Mouse (Mus musculus): ENCODE data around the gene Agtr1a. TPM values are rescaled to one million over a fixed set of nuclear protein-coding genes. Genes with fewer than 3 reads are reported as not detected.

The Agtr1a gene
- polyA plus RNA-seq (2015; fragmentation: Nextera tagmentation; extraction: Ambion mirVana), result 4.4 TPM in 2 replicates

DNA sequence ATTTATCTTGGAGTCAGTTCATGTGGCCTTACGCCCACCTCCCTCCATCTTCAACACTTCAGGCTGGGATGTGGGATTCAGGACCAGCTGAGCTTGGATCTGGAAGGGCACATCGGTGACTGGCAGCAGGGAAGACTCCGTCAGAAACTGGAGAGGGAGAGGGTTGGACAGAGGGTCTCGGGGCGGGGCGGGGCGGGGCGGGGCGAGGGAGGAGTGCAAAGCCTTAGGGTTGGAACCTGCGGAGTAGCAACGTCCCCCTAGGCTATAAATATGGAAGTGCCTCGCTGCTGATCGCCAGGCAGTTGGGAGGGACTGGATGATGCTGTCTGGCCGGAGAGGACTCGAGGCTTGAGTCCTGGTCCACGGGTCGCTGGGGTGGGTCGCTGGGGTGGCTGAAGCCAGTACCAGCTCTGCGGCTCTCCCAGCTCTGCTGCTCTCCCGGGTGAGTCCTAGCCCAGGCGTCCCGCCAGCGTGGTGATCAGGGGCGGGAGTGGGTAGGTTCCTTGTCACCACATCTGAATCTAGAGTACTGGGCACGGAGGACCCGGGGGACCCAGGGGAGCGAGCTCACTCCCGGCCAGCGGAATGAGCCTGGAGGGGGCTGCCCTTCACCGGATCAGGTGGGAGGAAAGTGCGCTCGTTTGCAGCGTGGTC is at the start of gene Agtr1a:
TSS of gene Agtr1a (plus strand) at position 294 of the 654 bp plus-strand sequence.
- Histone ChIP-seq H3K27me3 (replicated peaks) (no peaks in the 10 kb centered on the region), H3K36me3 (no peaks in the 10 kb centered on the region), H3K27ac (no peak within 1 kb of the TSS), H3K9me3 (no peaks in the 10 kb centered on the region), H3K9ac (no peak within 1 kb of the TSS), H3K4me3 (replicated peaks) (peak within 1 kb of the TSS; percentile 52), H3K4me1 (peaks cover 2% of the 10 kb centered on the region; the same call in 1 of the 2 replicates), H3K4me2 (peak within 1 kb of the TSS; percentile 94)
- ATAC-seq (ENCODE audit: insufficient read depth, low FRiP score, low read depth), result peak; percentile 86
- under 1% methylated on average over 33 of the region's 33 CpGs for WGBS

DNA sequence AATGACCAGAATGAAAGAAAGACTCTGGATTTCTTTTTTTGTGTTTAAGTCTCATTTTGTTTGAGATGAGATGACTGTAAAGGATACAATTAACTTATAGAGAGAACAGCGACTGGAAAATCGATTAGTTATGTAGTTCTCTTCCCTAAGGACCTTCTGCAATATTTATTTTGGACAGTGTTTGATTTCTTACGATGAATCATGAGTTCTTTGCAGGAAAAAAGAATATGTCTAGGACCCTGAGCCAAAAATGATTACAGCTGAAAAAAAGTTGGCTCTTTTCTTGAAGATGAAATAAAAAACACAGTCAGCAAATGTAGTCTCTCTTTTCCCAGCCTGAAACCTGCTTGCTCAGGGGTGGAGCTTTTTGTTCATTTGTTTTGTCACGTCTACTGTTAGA is 26.0 kb upstream of the Agtr1a start:
- no peaks in the 10 kb centered on the region for H3K9me3 ChIP-seq
- H3K9ac ChIP-seq, result no peak overlapping the region
- WGBS, result 68% methylated on average over 4 of the region's 4 CpGs
- ATAC-seq (ENCODE audit: insufficient read depth, low FRiP score, low read depth), result no peak
- no peaks in the 10 kb centered on the region for H3K27me3 ChIP-seq (replicated peaks)
- no peak overlapping the region for H3K4me2 ChIP-seq
- H3K27ac ChIP-seq, result no peak overlapping the region
- no peaks in the 10 kb centered on the region for H3K4me1 ChIP-seq
- no peak overlapping the region for H3K4me3 ChIP-seq (replicated peaks)
- no peaks in the 10 kb centered on the region for H3K36me3 ChIP-seq

DNA sequence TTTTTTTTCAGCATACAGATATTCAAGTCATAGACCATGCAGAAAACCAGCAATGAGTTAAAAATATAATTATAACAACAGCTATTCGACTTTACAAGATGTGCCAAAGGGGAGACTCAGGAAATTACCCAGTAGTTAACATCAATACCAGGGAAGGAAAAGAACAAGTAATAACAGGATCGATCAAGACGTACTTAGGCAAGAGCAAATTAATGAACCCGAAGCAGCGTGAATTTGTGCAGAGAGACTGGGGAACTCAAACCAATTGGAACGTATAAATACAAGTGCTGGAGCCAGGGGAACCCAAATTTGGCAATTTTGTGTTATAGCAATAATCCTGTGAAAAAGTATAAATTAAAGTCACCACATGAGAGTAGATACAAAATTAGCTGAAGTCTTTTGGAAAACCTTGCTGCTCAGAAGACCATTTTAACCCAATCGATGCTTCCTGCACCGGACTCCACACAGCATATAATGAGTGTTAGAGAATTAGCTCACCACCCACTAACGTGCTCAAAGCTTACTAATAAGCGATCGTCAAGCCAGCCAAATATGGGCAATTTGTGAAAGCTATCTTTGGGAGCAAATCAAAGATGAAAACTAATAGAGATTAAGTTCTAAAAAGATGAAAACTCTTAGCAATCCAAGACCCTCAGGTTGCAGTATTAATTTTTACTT is 11.4 kb upstream of the Agtr1a start:
- Histone ChIP-seq H3K4me2 (no peak overlapping the region), H3K9ac (no peak overlapping the region), H3K4me1 (no peaks in the 10 kb centered on the region), H3K4me3 (replicated peaks) (no peak overlapping the region), H3K27ac (no peak overlapping the region), H3K9me3 (no peaks in the 10 kb centered on the region), H3K27me3 (replicated peaks) (no peaks in the 10 kb centered on the region), H3K36me3 (no peaks in the 10 kb centered on the region)
- no peak for ATAC-seq (ENCODE audit: insufficient read depth, low FRiP score, low read depth)
- WGBS, result 86% methylated on average over 11 of the region's 11 CpGs

DNA sequence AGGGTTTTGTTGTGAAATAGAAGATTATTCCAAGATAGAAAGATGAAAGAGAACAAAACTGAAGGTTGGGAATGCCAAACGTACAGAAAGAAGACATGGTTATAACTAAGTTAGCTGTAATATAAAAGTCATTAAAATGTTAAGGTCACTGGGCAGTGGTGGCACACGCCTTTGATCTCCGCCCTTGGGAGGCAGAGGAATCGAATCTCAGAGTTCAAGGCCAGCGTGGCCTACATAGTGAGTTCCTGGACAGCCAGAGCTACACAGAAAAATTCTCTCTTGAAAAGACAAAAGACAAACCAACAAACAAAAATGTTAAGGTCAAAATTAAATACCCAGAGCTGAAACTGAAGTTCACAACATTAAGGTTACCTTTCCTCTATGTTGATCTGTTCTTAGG is 5.2 kb upstream of the Agtr1a start:
- Histone ChIP-seq H3K36me3 (no peaks in the 10 kb centered on the region), H3K9ac (no peak overlapping the region), H3K27ac (no peak overlapping the region), H3K4me3 (replicated peaks) (no peak overlapping the region), H3K4me2 (no peak overlapping the region), H3K4me1 (no peaks in the 10 kb centered on the region), H3K27me3 (replicated peaks) (no peaks in the 10 kb centered on the region), H3K9me3 (no peaks in the 10 kb centered on the region)
- no peak for ATAC-seq (ENCODE audit: insufficient read depth, low FRiP score, low read depth)
- WGBS, result 80% methylated on average over 5 of the region's 5 CpGs

DNA sequence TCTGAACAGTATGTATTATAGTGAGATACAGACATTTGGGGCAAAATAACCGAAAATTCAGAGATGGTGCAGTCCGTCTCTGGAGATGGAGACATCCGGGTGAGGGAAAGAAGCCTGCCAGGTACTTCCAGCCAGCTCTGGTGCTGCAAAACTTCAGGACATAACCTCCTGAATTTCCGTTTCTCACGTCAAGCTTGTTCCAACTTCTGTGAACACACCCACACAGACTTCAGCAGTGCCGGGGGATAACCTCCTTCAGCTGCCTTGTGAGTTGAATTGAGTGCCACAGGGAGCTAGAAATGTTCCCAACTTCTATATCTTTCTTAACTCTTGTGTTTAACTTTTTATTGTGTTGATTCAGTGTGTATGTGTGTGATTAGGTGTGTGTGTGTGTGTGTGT is 4.4 kb upstream of the Agtr1a start:
- ATAC-seq (ENCODE audit: insufficient read depth, low FRiP score, low read depth), result no peak
- H3K27me3 ChIP-seq (replicated peaks), result no peaks in the 10 kb centered on the region
- no peak overlapping the region for H3K4me3 ChIP-seq (replicated peaks)
- H3K9me3 ChIP-seq, result no peaks in the 10 kb centered on the region
- H3K36me3 ChIP-seq, result no peaks in the 10 kb centered on the region
- no peak overlapping the region for H3K4me2 ChIP-seq
- no peak overlapping the region for H3K9ac ChIP-seq
- WGBS, result 76% methylated on average over 6 of the region's 6 CpGs
- no peak overlapping the region for H3K27ac ChIP-seq
- H3K4me1 ChIP-seq, result peaks cover 2% of the 10 kb centered on the region; the same call in 1 of the 2 replicates

DNA sequence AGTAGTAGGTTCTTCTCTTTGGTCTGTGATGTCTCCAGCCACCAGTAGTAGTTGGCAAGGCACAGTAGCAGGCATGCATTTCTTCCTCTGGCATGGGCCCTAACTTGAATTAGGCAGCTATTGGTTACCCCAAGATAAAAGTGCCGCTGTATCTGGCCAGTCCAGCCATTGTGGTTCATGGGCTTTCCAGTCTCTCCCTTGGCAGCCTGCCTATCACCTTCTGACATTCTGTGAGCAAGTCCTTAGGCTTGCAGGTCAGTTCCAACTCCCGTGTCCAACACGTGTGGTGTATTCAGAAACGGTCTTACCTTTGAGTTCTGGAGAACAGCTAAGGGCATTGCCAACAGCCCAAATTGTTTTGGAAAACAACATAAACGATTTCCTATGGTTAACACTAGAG is 3.7 kb upstream of the Agtr1a start:
- no peak overlapping the region for H3K4me3 ChIP-seq (replicated peaks)
- no peaks in the 10 kb centered on the region for H3K27me3 ChIP-seq (replicated peaks)
- no peaks in the 10 kb centered on the region for H3K9me3 ChIP-seq
- H3K9ac ChIP-seq, result no peak overlapping the region
- no peaks in the 10 kb centered on the region for H3K36me3 ChIP-seq
- peaks cover 2% of the 10 kb centered on the region; the same call in 1 of the 2 replicates for H3K4me1 ChIP-seq
- no peak overlapping the region for H3K4me2 ChIP-seq
- WGBS, result 81% methylated on average over 5 of the region's 5 CpGs
- no peak overlapping the region for H3K27ac ChIP-seq
- ATAC-seq (ENCODE audit: insufficient read depth, low FRiP score, low read depth), result no peak

DNA sequence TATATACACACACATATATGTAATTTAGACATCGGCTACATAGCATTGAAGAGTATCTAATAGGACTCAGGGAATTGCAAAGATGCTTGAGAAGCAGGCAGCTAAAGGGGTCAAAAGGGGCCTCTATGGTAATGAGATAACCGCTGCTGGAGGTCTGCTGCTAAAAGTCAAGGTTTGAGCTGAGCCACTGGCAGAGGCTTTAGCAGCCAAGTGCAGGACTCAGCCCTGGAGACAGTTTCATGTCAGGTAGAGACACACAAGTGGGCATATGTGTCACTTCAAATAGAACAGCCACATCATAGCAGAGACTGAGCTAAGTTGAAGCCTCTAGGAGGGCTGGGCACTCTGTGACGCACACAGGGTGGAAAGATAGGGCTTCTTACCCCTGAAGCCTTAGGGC is 1.6 kb upstream of the Agtr1a start:
- H3K27me3 ChIP-seq (replicated peaks), result no peaks in the 10 kb centered on the region
- peaks cover 2% of the 10 kb centered on the region; the same call in 1 of the 2 replicates for H3K4me1 ChIP-seq
- 70% methylated on average over 3 of the region's 3 CpGs for WGBS
- H3K4me3 ChIP-seq (replicated peaks), result no peak overlapping the region
- ATAC-seq (ENCODE audit: insufficient read depth, low FRiP score, low read depth), result no peak
- H3K4me2 ChIP-seq, result no peak overlapping the region
- no peak overlapping the region for H3K27ac ChIP-seq
- no peaks in the 10 kb centered on the region for H3K9me3 ChIP-seq
- H3K36me3 ChIP-seq, result no peaks in the 10 kb centered on the region
- H3K9ac ChIP-seq, result no peak overlapping the region

DNA sequence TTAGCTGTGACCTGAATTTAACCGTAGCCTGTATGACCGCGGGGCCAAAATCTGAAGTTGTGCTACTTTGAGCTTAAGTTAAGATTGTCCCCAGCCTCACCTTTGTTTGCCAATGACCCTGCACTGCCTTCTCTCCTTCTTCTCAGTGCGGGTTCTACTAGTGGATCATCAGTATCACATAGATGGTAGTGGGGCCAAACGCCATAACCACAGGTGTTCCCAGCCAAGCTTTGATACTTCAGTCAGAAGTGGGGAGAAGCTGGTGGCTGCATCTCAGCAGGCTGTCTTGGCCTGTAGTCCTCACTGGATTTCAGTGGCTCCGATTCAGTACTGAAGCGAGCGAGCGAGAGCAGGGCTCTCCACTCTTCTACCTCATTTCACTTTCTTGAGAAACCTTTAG is 672 bp downstream of the Agtr1a start:
- WGBS, result 32% methylated on average over 9 of the region's 9 CpGs
- no peak overlapping the region for H3K9ac ChIP-seq
- no peak for ATAC-seq (ENCODE audit: insufficient read depth, low FRiP score, low read depth)

DNA sequence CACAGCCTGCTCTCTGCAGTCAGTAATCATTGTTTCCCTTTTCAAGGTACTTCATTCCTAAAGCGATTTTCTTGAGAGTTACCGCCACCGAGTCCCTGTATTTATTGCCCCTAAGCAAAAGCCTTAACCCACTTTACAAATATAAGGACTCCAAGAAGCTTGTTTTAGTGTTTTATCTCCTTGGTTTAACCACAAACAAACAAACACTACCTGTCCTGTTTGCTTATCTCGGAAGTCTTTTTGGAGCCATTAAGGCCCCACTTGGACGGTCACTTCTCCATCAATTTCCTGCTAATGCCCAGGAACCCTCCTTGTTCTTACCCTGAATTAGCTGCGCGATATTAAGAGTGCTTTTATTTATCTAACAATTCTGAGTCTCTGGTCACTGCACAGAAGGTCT is 1.4 kb downstream of the Agtr1a start:
- no peak overlapping the region for H3K4me3 ChIP-seq (replicated peaks)
- H3K27ac ChIP-seq, result no peak overlapping the region
- no peaks in the 10 kb centered on the region for H3K36me3 ChIP-seq
- peaks cover 7% of the 10 kb centered on the region; the same call in 1 of the 2 replicates for H3K4me1 ChIP-seq
- H3K9me3 ChIP-seq, result no peaks in the 10 kb centered on the region
- H3K27me3 ChIP-seq (replicated peaks), result no peaks in the 10 kb centered on the region
- 69% methylated on average over 7 of the region's 7 CpGs for WGBS
- no peak overlapping the region for H3K4me2 ChIP-seq
- no peak for ATAC-seq (ENCODE audit: insufficient read depth, low FRiP score, low read depth)
- H3K9ac ChIP-seq, result no peak overlapping the region

More for the DNA sequence above, 672 bp downstream of the Agtr1a start:
- no peaks in the 10 kb centered on the region for H3K27me3 ChIP-seq (replicated peaks)
- no peaks in the 10 kb centered on the region for H3K9me3 ChIP-seq
- no peak overlapping the region for H3K27ac ChIP-seq
- H3K4me3 ChIP-seq (replicated peaks), result peak overlapping the region; percentile 52
- H3K36me3 ChIP-seq, result no peaks in the 10 kb centered on the region
- H3K4me1 ChIP-seq, result peaks cover 3% of the 10 kb centered on the region; the same call in 1 of the 2 replicates
- peak overlapping the region; percentile 94 for H3K4me2 ChIP-seq

DNA sequence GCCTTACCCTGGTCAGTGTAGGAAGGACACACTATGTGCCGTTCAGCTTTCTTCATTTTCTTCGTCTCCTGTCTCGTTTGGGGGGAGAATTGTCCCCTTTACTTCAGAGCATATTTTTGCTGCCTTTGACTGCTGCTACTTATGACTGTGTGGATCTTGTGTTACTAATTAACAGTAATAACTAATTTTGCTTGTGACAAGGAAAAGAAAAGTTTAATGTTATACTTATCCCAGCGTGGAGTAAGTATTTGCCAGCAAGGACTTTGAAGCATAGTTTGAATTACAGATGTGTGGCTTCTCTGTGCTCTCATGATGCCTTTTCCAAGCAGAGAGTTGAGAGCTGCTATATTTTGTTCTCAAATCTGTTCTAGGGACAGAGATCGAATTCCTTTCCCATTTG is 2.3 kb downstream of the Agtr1a start:
- Histone ChIP-seq H3K4me1 (peaks cover 7% of the 10 kb centered on the region; the same call in 1 of the 2 replicates), H3K9ac (no peak overlapping the region), H3K4me2 (no peak overlapping the region), H3K27ac (no peak overlapping the region), H3K4me3 (replicated peaks) (no peak overlapping the region), H3K36me3 (no peaks in the 10 kb centered on the region), H3K9me3 (no peaks in the 10 kb centered on the region), H3K27me3 (replicated peaks) (no peaks in the 10 kb centered on the region)
- no peak for ATAC-seq (ENCODE audit: insufficient read depth, low FRiP score, low read depth)
- WGBS, result 75% methylated on average over 5 of the region's 5 CpGs

DNA sequence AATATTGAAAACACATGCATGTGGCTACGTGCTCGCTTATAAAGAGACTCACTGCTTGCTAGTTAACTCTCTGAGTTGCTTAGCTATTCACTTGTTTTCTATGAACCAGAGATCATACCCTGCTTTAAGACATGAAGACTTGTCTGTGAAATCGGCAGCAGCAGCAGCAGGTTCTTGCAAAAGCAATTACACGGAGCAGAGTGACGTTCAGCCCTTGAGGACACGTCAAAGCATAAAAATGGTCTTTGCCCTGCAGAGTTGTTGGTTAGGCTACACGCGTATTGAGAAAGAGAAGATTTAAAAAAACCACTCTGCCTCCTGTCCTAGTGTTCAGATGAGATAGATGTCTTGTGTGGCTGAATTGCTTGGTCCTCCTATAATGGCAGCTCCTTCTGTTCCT is 3.7 kb downstream of the Agtr1a start:
- no peak for ATAC-seq (ENCODE audit: insufficient read depth, low FRiP score, low read depth)
- 67% methylated on average over 8 of the region's 8 CpGs for WGBS
- H3K9ac ChIP-seq, result no peak overlapping the region
- no peak overlapping the region for H3K4me2 ChIP-seq
- no peak overlapping the region for H3K27ac ChIP-seq
- no peaks in the 10 kb centered on the region for H3K36me3 ChIP-seq
- no peaks in the 10 kb centered on the region for H3K27me3 ChIP-seq (replicated peaks)
- H3K4me3 ChIP-seq (replicated peaks), result no peak overlapping the region
- peaks cover 7% of the 10 kb centered on the region; the same call in 1 of the 2 replicates for H3K4me1 ChIP-seq
- H3K9me3 ChIP-seq, result no peaks in the 10 kb centered on the region
